Mouse (Mus musculus) monocyte, adult 5-6 weeks (primary cell): ENCODE results near the gene Rpl15. TPM values are rescaled to one million over a fixed set of nuclear protein-coding genes. Genes with fewer than 3 reads are reported as not detected.
"Not testable (repeated sequence)": the region's sequence is repeated elsewhere in the genome, so short reads cannot be mapped to it uniquely, and the experiment has no call there.

ENCODE experiments used
- ATAC-seq: fragments of 153-309, 156-312 bp; replicated peaks from 2 replicates; pipeline ENCODE4 v1.8.0; 2017; ENCODE audit warnings: mild to moderate bottlenecking; ENCODE audit not compliant: low TSS enrichment, insufficient number of reproducible peaks, severe bottlenecking, poor library complexity, low FRiP score
- total RNA-seq: library from RNA; stranded (forward); fragments of 200-1000, 200-491, 200-594 nt; gene quantifications from 3 replicates; pipeline ENCODE4 v1.2.3, GENCODE M21; 2017

Rpl15 gene
- 1,060 to 1,259 TPM (median 1,134 TPM) in 3 replicates for total RNA-seq

GRCm38 (mm10) chr14:18270529-18271441 is at the start of gene Rpl15, which contains the start of gene Nkiras1:
Gene Rpl15 (minus strand): TSS chr14:18271391.
Gene Nkiras1 (plus strand): TSS chr14:18271136.
- ATAC-seq = peak; percentile 99

- no peak for ATAC-seq
Measured at GRCm38 (mm10) chr14:18317457-18318411, 46.5 kb upstream of the Rpl15 start.

- ATAC-seq = no peak
Measured at GRCm38 (mm10) chr14:18304165-18304564, 33.0 kb upstream of the Rpl15 start.

DNA sequence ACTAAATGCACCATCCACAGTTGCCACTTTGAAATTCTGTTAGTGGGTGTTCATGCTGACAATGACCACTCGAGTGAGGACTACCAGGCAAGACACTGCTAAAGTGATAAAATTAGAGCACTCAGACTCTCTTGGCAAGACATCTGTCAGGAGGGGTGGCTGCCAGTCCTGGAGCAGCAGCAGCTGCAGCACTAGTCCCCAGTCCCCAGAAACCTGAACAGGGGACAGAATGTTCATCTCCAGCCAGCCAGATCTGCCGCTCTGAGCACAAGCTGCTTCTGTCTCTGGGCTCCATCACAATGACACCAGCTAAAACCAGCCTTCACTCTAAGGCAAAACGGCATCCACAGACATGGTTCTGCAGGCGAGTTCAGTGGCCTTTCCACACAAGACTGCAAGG is 32.1 kb upstream of the Rpl15 start:
- no peak for ATAC-seq

DNA sequence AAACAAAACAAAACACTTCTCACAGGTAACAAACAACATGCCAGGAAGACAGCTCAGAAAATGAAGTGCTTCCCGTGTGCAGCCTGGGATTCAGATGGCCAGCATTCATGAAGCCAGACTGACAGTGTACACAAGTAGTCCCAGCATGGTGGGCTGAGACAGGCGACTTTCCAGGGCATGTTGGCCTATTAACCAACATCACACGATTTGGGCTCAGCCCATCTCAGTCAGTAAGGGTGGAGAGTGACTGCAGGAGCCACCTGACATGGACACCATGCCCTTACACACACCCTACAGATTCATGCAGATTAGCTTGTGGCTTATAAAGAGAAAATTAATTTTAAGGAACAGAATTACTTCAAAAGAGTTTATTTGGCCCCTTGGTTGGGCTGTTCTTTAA is 31.6 kb upstream of the Rpl15 start:
- no peak for ATAC-seq

DNA sequence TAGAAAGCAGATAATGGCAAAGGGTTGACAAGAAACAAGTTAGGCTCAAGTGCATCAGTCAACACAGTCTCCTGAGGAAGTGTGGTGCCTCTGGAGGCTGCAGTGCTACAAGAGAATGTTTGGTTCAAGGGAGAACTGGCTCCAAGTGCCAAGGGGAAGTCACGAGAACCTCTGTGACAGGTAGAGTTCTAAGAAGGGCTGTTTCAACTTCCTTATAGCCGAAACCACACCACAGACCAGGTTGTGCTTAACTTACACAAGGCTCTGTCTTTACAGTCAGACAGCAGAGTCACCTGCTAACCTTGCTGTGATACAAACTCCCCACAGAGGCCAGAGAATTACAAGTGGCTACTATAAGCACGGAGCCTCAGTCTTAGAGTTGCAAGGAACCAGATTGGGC is 30.4 kb upstream of the Rpl15 start:
- 0 out of 2 replicates have a peak, but pooled peaks have one; percentile 10 for ATAC-seq

- no peak for ATAC-seq
Measured at GRCm38 (mm10) chr14:18300676-18301075, 29.5 kb upstream of the Rpl15 start.

DNA sequence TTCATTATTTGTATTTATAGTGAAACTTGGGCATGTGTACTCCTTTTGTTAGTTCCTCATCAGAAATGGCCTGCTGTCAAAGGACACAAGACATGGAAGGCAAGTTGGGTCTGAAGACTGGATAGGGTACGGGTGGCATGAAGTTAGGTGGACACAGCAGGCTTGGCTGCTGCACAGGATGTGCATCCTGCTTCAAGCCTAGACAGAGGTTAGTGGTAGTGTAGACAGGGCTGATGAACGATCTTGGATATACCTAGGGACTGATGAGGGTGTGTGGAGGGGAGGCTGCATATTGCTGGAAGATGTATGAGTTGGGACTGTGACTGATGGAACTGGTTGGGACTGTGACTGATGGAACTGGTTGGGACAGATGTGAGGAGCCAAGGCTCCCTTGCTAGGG is 27.7 kb upstream of the Rpl15 start:
- ATAC-seq = 0 out of 2 replicates have a peak, but pooled peaks have one; percentile 35

DNA sequence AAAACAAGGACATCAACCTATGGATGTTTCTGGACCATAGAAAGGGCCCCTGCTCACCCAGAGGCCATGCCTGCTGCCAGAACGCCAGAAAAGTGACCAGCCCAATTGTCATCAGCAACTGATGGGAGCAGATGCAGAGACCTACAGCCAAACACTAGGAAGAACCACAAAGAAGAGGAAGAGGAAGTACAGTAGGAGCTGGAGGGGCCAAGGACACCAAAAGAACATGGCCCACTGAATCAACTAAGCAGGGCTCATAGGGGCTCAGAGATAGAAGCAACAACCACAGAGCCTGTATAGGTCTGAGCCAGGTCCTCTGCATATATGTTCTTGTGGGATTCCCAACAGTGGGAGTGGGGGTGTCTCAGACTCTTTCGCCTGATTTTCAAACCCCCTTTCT is 26.2 kb upstream of the Rpl15 start:
- no peak for ATAC-seq

- no peak for ATAC-seq
Measured at GRCm38 (mm10) chr14:18292578-18292977, 21.4 kb upstream of the Rpl15 start.

DNA sequence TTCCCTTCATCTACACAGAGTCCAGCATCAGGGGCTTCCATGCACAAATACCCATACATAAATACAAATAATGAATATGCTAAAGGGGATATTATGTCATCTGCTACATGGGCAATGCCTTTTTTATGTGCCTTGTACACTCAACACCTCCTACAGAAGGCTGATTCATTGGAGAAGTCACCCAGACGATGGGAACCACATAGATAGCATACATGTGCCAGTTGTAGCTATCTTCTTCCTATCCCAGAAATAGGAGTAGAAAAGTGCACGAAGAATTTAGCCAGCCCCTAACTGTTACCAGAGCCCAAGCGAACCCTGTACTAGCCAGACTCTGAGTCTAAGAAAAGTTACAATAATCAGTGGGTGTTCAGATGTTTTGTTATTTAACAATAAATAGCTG is 20.9 kb upstream of the Rpl15 start:
- ATAC-seq = no peak

DNA sequence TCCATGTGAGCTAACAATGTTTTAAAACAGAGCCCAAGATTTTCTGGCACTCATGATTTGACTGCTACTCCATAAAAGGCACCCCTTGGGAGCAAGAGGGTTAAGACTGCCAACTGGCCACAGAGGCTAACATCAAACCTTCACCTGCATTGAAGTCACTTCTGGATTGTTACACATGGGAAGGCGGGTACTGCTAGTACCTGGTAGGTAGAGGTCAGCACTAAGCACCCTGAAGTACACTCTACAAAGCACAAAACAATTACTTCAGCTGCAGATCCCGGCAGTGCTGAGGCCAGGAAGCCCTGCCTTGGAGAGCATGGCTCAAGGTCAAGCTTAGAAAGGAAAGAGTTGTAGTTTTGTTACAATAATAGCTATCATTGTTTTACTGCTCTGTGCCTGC is 16.2 kb upstream of the Rpl15 start:
- no peak for ATAC-seq

GRCm38 (mm10) chr14:18286441-18286840 is 15.2 kb upstream of the Rpl15 start:
- no peak for ATAC-seq

DNA sequence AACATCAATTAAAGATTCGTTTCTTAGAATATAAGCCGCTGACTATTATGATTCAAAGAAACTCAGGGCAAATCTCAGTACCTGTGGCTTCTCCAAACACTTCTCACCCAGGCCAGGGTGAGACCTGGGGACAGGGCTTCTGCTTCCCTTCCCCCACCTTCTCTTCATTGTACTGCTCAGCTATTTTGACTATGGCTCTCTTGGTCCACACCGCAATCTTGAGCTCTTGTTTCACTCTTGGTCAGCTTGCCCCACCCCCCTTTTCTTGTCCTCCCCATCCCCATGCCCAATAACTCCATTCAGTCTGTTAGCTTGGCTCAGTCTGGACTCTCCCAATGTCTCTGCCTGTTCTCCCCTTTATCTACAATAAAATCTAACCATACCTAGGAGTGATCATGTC is 14.3 kb upstream of the Rpl15 start:
- ATAC-seq = no peak

DNA sequence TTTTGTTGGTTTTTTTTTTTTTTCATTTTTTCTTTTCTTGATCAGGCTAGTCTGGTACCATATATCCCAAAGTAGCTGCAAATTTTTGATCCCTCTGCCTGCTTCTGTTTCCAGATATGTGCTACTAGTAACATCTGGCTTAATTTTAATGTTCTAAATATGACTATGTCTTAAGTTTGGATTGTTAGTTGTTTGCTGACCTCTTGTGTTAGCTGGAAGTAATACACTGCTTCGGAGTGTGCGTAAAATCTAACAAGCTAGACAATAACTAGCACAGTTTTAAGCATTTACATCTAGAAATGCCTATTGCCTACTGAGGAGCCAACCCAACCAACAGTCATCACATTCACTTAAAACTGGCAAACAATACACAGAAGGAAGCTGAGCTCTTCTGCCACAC is 13.4 kb upstream of the Rpl15 start:
- peak; percentile 47; the same call in 1 of the 2 replicates for ATAC-seq

DNA sequence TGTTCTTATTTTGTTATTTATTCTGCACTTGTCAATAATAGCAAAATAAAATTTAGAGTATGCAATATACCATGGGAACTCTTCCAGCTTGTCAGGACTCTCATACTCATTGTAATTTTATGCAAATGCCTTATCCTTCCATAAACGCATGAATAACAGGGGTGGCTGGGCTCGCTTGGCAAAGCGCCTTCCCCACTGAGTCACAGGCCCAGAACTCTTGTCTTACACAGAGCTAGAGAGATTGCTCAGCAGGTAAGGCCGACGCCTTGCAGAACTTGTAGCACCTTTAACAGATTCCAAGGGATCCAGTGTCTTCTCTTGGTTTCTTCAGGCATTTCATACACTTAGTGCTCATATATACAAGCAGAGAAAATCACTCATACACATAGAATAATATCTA is 9.2 kb upstream of the Rpl15 start:
- ATAC-seq = no peak

DNA sequence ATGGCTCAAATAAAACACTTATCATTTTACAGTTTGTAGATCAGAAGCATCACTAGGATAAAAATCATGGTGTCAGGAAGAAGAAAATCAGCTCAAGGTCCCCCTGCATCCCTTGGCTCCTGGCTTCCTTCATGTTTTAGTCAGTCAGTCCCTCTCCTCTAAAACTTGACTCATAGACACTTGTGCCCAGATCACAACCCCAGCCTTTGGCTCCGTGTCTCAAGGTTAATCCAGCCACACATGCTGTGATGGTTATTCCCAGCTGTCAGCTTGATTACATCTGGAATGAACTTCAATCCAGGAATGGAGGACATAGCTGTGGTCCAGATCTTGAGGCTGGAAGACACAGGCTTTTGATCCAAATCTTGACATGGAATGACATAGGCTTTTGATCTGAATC is 3.3 kb upstream of the Rpl15 start:
- ATAC-seq = no peak

DNA sequence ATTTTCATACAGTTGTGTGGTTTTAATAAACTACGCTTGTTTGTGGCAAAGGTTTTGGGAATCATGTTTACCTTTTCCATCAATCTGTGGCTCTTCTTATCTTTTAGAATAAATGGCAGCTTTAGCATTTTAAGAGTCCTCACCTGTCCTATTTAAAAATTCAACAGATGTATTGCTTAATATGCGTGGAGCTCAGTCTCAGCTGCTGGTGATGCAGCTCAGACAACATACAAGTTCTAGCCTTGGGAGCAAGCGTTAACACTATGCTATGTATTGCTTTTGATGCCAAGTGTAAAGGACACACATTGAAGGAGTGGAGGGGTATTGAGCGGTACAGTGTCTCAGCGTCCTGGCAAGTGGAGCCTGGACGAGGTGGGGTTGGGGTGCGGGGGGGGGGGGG is 475 bp upstream of the Rpl15 start:
- ATAC-seq = no peak

DNA sequence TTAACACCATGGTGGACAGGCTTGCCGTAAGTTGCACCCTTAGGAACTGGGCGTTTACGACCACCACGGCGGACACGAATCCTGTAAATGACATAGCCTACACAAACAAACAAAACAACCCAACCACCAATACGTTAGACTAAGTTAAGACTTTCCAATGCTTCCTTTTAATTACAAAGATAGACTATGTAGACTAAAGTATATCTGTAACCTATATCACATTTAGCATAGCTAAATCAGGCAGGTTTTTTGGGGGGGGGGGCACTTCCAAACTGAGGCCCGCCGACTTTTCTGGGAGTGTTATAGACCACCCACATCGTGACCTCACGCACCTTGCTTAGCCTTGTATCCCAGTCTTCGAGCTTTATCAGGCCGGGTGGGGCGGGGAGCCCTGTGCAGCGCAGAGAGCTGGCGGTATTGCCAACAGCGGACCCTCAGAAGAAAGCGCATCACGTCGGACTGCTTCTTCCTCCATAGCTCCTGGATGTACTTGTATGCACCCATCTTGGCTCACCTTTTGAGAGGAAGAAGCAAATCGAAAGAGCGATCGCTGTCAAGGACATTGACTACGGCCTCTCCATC is 1.2 kb downstream of the Rpl15 start:
- ATAC-seq = not testable (repeated sequence)
